Mouse (Mus musculus) lung, embryonic 14.5 days (tissue): ENCODE data around the gene Fscb. TPM values are rescaled to one million over a fixed set of nuclear protein-coding genes. Genes with fewer than 3 reads are reported as not detected.

Experiments
- ATAC-seq: fragments of 200-750 bp; cut with Nextera tagmentation; 2 replicates; pipeline ENCODE4 v1.8.0; 2017; ENCODE audit warnings: mild to moderate bottlenecking, moderate TSS enrichment, moderate library complexity; ENCODE audit not compliant: insufficient read depth
- DNase-seq: peaks from one replicate; pipeline ENCODE4 v3.0.0-alpha.2; 2015
- H3K27ac ChIP-seq: fragments of 300-500 bp; sonication (generic); 2 replicates; pipeline ENCODE4 v1.5.1; 2014; ENCODE audit warnings: low read depth, mild to moderate bottlenecking, moderate library complexity
- H3K27me3 ChIP-seq: fragments of 300-500 bp; sonication (generic); 2 replicates; pipeline ENCODE4 v1.6.1; 2014; ENCODE audit warnings: low read length, control low read depth; ENCODE audit not compliant: insufficient read depth
- H3K36me3 ChIP-seq: fragments of 300-500 bp; sonication (generic); 2 replicates; pipeline ENCODE4 v1.6.1; 2014; ENCODE audit warnings: control low read depth; ENCODE audit not compliant: insufficient read depth
- H3K4me1 ChIP-seq: fragments of 300-500 bp; sonication (generic); 2 replicates; pipeline ENCODE4 v1.6.1; 2014; ENCODE audit warnings: antibody characterized with exemption, control low read depth; ENCODE audit not compliant: insufficient read depth
- H3K4me2 ChIP-seq: fragments of 300-500 bp; sonication (generic); 2 replicates; pipeline ENCODE4 v1.6.1; 2014; ENCODE audit warnings: mild to moderate bottlenecking
- H3K4me3 ChIP-seq: fragments of 300-500 bp; sonication (generic); 2 replicates; pipeline ENCODE4 v1.5.1; 2014; ENCODE audit warnings: low read depth, low read length
- H3K9ac ChIP-seq: fragments of 300-500 bp; sonication (generic); 2 replicates; pipeline ENCODE4 v1.6.1; 2014
- H3K9me3 ChIP-seq: fragments of 300-500 bp; sonication (generic); 2 replicates; pipeline ENCODE4 v1.6.1; 2016; ENCODE audit warnings: low read depth, low read length, control low read depth
- CTCF ChIP-seq: IDR thresholded peaks from 2 replicates; pipeline ENCODE4 v1.5.1; 2016; ENCODE audit warnings: antibody characterized with exemption, low read depth
- WGBS: fragments of 180-500 bp; shearing (Covaris S2); extraction: QIAGEN DNeasy Blood & Tissue Kit; methylation state at CpG from one replicate; pipeline ENCODE4 v1.1.7; 2014; 5-methylcytosine and 5-hydroxymethylcytosine counted together
- polyA plus RNA-seq: library from polyadenylated mRNA; unstranded; fragments of >200 nt; fragmentation: Nextera tagmentation; extraction: Ambion mirVana; gene quantifications from 2 replicates; pipeline ENCODE4 v1.2.1, GENCODE M21; 2014

The Fscb gene
- polyA plus RNA-seq: not detected in 2 replicates

DNA sequence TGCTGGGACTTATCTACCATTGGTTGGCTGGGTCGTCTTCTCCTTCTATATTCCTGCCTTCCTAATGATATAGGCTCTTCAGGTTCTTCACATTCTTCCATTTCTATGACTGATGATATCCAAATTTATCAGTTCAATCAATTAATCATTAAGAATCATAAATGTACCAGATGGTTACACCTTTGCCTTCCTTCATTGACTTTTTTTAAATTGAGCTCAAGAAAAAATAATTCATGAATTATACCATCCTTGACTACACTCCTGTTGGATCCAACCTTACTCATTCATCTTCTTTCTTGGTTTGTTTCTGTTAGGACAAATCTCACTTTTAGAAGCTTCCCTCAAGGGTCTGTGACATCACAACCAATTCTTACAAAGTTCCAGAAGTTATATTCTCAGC is at the start of gene Fscb:
TSS of gene Fscb (minus strand) at position 101 of the 400 bp plus-strand sequence.
- Histone ChIP-seq H3K27me3 (no peaks in the 10 kb centered on the region), H3K27ac (no peak within 1 kb of the TSS), H3K9ac (no peak within 1 kb of the TSS), H3K4me1 (no peaks in the 10 kb centered on the region), H3K4me3 (no peak within 1 kb of the TSS), H3K36me3 (no peaks in the 10 kb centered on the region), H3K9me3 (no peaks in the 10 kb centered on the region), H3K4me2 (no peak within 1 kb of the TSS)
- WGBS: 57% methylated on average over 1 of the region's 1 CpGs
- DNase-seq: no peak
- no peak for ATAC-seq
- TF ChIP-seq CTCF: no peak

DNA sequence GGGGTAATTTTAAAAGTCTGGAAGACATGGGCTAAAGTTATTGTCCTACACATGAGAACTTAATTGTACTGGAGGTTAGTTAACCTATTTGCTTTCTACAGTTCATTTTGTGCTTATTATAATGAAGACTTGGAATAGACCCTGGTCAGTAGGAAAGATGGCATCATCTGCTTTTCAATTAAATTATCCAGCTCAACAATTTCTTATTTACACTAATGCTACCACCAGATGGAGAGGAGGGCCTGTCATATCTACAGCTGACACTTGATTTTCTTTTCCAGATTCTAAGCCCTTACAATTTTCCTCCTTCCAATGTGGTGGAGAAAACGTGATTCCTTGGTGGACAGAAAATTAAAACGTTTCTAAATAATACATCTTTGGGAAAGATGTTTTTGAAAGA is 42.3 kb upstream of the Fscb start:
- Histone ChIP-seq H3K27ac (no peak overlapping the region), H3K4me1 (no peaks in the 10 kb centered on the region), H3K27me3 (no peaks in the 10 kb centered on the region), H3K4me3 (no peak overlapping the region), H3K36me3 (no peaks in the 10 kb centered on the region), H3K9me3 (no peaks in the 10 kb centered on the region), H3K9ac (no peak overlapping the region), H3K4me2 (no peak overlapping the region)
- ATAC-seq: no peak
- DNase-seq: no peak
- no peak for TF ChIP-seq CTCF
- 51% methylated on average over 2 of the region's 2 CpGs for WGBS

DNA sequence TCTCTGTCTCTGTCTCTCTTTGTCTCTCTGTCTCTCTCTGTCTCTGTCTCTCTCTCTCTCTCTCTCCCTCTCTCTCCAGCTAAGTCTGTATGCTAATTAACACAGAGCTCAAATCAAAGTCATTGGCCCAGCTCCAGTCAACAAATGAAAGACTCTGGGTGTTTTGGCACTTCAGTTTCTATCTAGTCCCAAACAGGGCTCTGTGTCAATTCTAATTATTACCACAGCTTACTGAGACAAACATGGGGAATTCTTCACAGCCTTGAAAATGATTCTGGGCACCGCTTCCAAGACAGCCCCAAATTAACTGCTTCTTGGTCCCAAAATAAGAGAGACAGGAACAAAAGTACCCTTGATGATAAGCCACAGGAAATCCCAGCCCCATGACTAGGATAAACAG is 38.9 kb upstream of the Fscb start:
- no peak for DNase-seq
- no peaks in the 10 kb centered on the region for H3K27me3 ChIP-seq
- H3K4me1 ChIP-seq: no peaks in the 10 kb centered on the region
- H3K4me3 ChIP-seq: no peak overlapping the region
- ATAC-seq: no peak
- H3K9ac ChIP-seq: no peak overlapping the region
- no peaks in the 10 kb centered on the region for H3K36me3 ChIP-seq
- H3K27ac ChIP-seq: no peak overlapping the region
- TF ChIP-seq CTCF: no peak
- no peak overlapping the region for H3K4me2 ChIP-seq
- WGBS: 81% methylated on average over 1 of the region's 1 CpGs
- H3K9me3 ChIP-seq: no peaks in the 10 kb centered on the region

DNA sequence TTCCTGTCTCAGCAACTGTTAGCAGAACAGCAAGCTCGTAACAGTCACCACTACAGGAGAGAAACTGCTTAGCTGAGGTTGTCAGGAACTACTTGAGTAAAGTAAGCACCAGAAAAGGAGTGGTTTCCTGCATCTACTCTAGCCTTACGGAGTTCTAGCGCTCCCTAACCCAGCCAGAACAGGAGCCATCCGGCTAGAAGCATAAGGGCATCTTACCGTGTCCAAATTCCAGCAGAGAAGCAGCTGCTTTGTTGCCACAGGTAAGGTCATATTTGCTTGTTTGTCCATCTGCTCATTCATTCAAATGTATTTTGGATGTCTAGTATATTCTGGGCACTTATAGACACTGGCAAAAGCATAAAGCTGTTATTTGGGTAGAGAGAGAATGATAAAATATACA is 23.2 kb upstream of the Fscb start:
- DNase-seq (no peak), ATAC-seq (no peak)
- Histone ChIP-seq H3K9ac (no peak overlapping the region), H3K36me3 (no peaks in the 10 kb centered on the region), H3K4me3 (no peak overlapping the region), H3K4me1 (no peaks in the 10 kb centered on the region), H3K4me2 (no peak overlapping the region), H3K9me3 (no peaks in the 10 kb centered on the region), H3K27me3 (no peaks in the 10 kb centered on the region), H3K27ac (no peak overlapping the region)
- WGBS: 67% methylated on average over 5 of the region's 5 CpGs
- no peak for TF ChIP-seq CTCF

DNA sequence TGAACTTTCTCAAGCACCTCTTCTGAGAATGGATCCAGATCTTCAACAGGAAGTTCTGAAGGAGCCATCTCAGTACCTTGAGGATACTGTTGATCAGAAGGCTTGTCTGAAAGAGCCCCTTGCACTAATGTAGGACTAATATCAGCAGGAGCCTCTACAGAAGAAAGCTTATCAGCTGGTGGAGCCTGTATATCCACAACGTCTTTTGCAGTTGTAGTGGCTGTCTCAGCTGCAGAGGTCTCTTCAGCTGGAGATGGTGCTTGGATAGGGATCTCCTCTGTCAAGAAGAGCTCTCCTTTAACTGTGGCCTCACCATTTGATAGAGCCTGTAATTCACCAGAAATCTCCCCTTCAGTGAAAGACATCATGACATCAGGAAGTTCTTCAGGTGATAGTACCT is 875 bp downstream of the Fscb start:
- H3K4me2 ChIP-seq: no peak overlapping the region
- no peak overlapping the region for H3K27ac ChIP-seq
- 75% methylated on average over 1 of the region's 1 CpGs for WGBS
- H3K4me1 ChIP-seq: no peaks in the 10 kb centered on the region
- H3K9ac ChIP-seq: no peak overlapping the region
- DNase-seq (no peak), ATAC-seq (no peak)
- no peak overlapping the region for H3K4me3 ChIP-seq
- H3K36me3 ChIP-seq: no peaks in the 10 kb centered on the region
- no peaks in the 10 kb centered on the region for H3K9me3 ChIP-seq
- no peak for TF ChIP-seq CTCF
- no peaks in the 10 kb centered on the region for H3K27me3 ChIP-seq

DNA sequence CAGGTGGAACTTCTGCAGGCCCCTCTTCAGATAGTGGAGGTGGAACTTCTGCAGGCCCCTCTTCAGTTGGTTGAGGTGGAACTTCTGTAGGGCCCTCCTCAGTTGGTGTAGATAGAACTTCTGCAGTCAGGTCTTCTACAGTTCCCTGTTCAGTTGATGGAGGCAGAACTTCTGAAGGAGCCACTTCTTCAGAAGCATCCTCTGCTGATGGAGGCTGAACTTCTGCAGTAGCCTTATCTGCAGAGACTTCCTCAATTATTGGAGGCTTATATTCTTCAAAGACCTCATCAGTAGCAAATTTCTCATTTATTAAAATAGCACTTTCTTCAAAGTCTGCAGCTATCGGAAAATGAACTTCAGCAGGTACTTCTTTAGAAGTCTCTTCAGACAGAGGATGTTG is 1.4 kb downstream of the Fscb start:
- Histone ChIP-seq H3K27me3 (no peaks in the 10 kb centered on the region), H3K4me2 (no peak overlapping the region), H3K9me3 (no peaks in the 10 kb centered on the region), H3K4me1 (no peaks in the 10 kb centered on the region), H3K27ac (no peak overlapping the region), H3K36me3 (no peaks in the 10 kb centered on the region), H3K9ac (no peak overlapping the region), H3K4me3 (no peak overlapping the region)
- ATAC-seq: no peak
- WGBS: 88% methylated on average over 1 of the region's 1 CpGs
- TF ChIP-seq CTCF: no peak
- no peak for DNase-seq

DNA sequence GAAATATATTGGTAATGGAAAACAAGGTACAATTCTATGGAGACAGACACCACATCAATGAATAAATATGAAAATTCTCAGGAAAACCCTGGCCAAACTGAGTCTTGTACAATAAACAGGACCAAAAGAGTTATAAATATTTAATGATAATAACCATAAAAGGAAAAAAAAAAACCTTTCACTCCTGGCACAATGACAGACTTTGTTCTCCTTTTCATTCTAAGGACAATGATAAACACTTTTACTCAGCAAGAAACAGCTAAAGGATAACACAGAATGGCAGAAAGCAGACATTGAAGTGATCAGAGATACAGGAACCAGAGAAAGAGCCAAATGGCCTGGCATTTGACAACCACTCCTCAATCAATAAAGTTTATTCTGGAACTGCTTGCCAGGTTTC is 19.3 kb downstream of the Fscb start:
- no peak for DNase-seq
- Histone ChIP-seq H3K27me3 (no peaks in the 10 kb centered on the region), H3K4me3 (no peak overlapping the region), H3K4me1 (no peaks in the 10 kb centered on the region), H3K9me3 (no peaks in the 10 kb centered on the region), H3K9ac (no peak overlapping the region), H3K27ac (no peak overlapping the region), H3K36me3 (no peaks in the 10 kb centered on the region), H3K4me2 (no peak overlapping the region)
- TF ChIP-seq CTCF: no peak
- ATAC-seq: no peak

DNA sequence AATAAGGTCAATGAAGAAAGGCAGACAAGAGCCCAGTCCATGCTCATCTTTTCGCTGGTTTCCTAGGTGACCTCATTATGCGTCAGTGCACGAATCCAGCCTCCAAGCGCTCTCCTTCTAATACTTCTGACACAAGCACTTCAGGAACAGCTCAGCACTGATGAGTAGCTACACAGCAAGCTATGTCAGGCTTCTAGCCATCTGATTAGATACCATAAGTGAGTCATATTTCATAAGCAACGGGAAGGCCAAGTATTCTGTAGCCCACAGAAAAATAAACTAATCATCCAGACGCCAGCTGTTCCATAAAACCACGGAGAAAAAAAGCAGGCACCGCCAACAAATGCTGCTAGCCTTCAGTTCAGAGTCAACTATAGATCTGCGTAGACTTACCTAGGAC is 24.6 kb downstream of the Fscb start:
- peak; percentile 3 for DNase-seq
- WGBS: 52% methylated on average over 9 of the region's 9 CpGs

More for the DNA sequence above, 24.6 kb downstream of the Fscb start:
- no peak overlapping the region for H3K4me2 ChIP-seq
- H3K9me3 ChIP-seq: no peaks in the 10 kb centered on the region
- H3K27ac ChIP-seq: no peak overlapping the region
- H3K36me3 ChIP-seq: no peaks in the 10 kb centered on the region
- no peaks in the 10 kb centered on the region for H3K27me3 ChIP-seq
- no peak overlapping the region for H3K9ac ChIP-seq
- TF ChIP-seq CTCF: no peak
- no peak overlapping the region for H3K4me3 ChIP-seq
- H3K4me1 ChIP-seq: no peaks in the 10 kb centered on the region
- ATAC-seq: no peak
